Mouse (Mus musculus) megakaryocyte, embryonic 14.5 days (primary cell): Measurements from ENCODE around the gene Fcgr4.
"Not testable (repeated sequence)": the region's sequence is repeated elsewhere in the genome, so short reads cannot be mapped to it uniquely, and the experiment has no call there.

Experiments
- FLI1 ChIP-seq: IDR thresholded peaks from 2 replicates; pipeline ENCODE4 v1.6.1; 2012; ENCODE audit warnings: low read length, inconsistent platforms, mixed read lengths
- GATA1 ChIP-seq: IDR thresholded peaks from 3 replicates; pipeline ENCODE4 v1.6.1; 2012; ENCODE audit warnings: mixed read lengths, low read length, inconsistent platforms, borderline replicate concordance

DNA sequence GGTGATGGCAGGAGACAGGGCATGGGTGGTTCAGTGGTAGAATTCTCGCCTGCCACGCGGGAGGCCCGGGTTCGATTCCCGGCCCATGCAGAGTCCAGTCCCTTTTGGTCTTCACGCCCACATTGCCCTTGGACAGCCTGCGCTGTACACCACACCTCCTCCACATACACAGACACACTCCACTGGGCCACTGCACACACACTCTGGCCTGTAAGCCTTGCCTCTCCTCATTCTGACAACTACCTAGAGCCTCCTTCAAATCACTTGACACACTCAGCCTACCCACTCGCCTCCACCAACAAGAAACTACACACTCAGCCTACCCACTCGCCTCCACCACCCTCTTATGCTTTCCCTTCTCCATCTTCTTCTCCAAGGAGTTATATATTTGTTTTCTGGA, 55.6 kb downstream of the Fcgr4 start:
- not testable (repeated sequence) for TF ChIP-seq FLI1, GATA1
